Mouse (Mus musculus) left cerebral cortex, adult 11 months (tissue): ENCODE measurements around the gene Spdl1.
"Not testable (repeated sequence)": the region's sequence is repeated elsewhere in the genome, so short reads cannot be mapped to it uniquely, and the experiment has no call there.

Experiments used
- DNase-seq: peaks from one replicate; pipeline ENCODE4 v3.0.0; 2022; ENCODE audit warnings: low spot score

The Spdl1 gene

DNA sequence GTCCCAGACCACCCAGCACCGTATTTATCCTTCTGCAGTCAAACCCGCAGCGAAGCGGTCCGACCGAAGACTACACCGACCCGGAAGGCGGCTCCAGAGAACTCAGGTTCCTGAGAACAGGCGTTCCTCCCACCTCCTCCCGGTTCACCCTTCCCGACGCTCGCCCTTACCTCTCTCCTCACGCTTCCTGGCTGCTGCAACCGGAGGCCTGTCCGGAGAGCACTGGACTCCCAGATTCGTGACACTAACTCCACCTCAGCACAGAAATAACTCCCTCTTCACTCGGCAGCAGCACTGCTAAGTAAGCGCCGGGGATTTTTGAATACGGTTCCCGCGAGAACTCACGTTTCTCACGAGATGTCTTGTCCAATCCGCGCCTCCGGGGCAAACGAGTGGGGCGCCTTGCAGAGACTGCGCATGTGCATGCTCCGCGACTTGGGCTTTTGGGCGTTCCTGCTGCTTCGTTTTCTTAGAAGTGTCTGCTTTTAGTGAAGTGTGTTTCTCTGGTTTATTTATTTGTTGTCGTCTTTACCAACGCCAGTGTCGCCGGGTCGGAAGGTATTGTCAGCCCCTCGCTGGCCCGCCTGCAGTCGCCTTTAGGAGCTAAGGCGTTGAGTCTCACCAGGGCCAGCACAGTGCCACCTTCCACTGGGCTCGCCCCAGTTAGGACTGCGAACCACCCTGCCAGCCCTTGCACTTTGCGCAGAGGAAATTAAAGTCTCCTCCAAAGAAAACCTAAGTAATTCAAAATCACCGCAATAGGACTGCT is at the start of gene Spdl1:
Spdl1 (minus strand) TSS at position 324 of the 769 bp plus-strand sequence.
- DNase-seq: peak; percentile 87

- DNase-seq: no peak
These were observed 48.1 kb upstream of the Spdl1 start for GRCm38 (mm10) chr11:34881528-34881927.

DNA sequence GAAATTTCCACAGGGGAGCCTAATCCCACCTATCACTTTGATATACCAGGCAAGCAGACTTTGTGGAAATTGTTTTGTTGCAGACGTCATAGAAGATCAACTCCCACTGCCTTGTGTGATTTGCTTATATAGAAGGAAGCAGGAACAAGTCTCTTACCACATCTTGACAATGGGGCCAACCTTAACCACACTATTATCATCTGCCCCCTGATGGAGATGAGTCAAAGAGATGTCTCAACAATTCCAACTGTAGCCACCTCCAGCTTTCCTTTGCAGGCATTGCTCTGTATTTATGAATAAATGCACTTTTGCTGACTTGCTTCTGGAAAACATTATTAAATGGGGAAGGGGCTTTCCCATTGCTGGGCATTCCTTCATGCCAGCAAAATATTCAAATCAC is 46.2 kb upstream of the Spdl1 start:
- no peak for DNase-seq

DNA sequence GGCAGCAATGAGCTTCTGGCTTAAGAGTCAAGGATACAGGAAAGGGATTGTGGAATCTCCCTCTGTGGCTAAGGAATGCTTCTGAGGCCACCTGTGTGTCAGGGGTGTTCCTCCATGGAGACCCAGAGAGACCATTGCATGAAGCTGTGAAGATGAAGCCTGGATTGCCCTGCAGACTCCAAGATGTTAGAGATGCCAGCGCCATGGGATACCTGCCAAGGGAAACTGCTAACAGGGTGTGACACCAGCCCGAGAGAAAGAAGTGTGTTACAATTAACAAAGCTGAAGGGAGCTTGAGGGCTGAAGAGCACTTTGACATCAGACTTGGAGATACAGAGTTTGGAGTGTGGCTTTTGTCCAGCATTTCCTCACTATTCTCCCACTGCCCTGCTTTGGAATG is 40.4 kb upstream of the Spdl1 start:
- no peak for DNase-seq

DNA sequence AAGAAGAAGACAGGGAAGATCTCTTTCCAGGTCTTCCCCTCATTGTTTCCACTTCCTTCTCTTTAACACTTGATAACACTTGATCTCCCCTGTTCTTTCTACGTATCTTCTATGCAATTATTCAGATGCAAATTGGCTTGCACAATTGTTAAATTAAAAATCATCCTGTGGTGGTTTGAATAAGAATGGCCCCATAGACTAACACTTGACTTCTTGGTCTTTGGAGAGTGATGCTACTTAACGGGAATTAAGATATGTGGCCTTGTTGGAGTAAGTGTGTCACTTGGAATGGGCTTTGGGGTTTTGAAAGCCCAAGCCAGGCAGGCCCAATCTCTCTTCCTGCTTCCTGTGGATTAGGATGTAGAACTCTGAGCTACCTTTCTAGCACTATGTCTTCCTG is 39.0 kb upstream of the Spdl1 start:
- no peak for DNase-seq

DNA sequence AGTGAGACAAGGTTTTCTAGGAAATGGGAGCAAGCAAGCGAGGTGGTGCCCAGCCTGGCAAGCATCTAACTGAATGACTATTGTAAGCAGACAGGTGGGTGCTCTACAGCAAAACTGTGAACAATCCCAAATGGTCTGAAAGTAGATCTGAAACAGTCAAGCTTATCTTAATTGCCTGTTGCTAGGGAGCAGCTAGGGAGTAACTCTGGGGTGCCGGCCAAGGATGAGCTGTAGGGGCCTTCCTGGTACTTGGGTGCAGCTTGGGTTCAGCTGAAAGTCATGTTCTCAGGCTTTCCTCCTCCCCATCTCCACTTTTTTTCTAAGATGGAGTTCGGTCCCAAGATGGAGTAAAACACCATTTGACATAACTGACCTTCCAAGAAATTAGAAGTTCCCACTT is 38.5 kb upstream of the Spdl1 start:
- DNase-seq: no peak

GRCm38 (mm10) chr11:34871456-34871855 is 38.0 kb upstream of the Spdl1 start:
- DNase-seq: no peak

GRCm38 (mm10) chr11:34868626-34869025 is 35.2 kb upstream of the Spdl1 start:
- no peak for DNase-seq

GRCm38 (mm10) chr11:34865741-34866270 is 32.4 kb upstream of the Spdl1 start:
- DNase-seq: no peak

DNA sequence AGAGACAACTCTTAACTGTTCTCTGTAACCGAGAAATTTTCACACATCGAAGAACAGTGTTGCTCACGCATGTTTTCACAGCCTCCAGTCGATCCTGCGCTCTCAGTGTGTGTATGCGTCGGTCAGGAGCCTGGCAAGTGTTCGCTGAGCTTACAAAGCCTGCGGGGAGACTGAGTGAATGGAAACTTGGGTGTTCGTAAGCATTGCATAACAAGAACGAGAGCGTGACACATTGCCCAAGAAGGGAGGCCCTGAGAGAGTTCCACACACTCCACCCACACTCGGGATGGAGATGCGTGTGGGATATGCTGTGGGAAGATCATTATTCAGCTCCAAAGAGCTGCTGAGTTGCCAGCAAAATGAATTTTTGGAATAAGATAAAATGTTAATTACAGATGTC is 31.7 kb upstream of the Spdl1 start:
- DNase-seq: peak; percentile 58

DNA sequence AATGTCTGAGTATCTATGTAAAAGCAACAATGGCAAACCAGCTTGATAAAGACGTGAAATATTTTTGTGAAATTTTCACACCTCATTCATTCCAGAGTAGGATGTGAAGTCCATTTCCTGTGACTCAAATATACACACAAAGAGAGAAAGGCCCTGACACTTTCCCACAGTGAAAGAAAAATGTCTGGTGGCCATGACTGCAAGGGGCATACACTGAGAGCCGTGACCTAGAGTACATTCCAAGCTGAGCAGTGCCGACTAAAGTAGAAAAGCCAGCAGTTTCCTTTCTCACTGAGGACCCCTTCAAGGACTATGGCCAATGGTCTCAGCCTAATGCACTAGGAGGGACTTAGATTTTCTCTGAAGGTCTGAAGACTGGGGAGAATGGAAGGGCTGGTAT is 23.2 kb upstream of the Spdl1 start:
- DNase-seq: no peak

DNA sequence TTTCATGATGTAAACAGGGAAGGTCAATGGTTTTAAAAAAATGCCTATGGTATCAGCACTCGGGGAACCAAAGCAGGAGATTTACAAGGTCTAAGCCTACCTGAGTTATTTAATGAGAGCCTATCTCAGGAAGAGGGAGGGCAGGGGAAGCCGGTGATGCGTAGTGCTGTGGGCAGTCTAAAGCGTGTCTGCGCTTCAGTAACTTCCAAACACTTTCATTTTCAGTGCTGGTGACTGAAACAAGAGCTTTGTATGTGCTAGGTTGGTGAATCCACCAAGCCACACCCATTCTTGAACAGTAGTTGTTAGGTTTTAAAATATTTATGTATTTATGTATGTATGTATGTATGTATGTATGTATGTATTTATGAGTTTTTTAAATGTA is 12.8 kb upstream of the Spdl1 start:
- no peak for DNase-seq

DNA sequence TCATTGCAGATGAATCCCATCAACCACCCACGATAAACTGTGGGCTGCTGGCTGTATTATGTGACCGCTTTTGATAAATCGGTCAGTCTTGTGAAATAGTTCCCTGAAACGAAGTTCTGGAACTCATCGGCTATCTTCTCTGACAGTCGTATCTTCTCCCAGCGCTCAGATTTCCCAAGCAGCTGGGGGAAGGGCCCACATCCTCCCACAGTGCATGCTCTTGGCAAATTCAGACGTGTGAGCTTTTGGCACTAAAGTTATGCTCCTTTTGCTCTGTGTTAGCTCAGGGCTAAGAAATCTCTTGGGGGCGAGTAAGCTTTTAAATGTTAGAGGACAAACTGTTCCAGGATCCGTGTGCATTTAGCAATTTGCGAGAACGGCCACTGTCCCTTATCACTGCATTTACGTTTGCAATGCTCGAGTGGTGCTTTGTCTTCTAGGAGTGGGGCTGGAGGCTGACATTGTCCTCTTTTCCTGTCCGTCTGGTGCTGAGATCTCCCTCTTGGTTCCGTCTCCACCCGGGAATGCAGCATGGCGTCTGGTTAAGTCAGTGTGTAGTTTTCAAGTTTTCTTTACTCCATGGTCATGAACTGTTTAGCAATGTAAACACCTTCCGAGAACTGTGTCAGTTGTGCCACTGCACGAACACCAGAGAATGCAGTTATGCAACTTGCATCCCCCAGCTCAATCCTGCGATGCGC is 12.3 kb upstream of the Spdl1 start:
- no peak for DNase-seq

DNA sequence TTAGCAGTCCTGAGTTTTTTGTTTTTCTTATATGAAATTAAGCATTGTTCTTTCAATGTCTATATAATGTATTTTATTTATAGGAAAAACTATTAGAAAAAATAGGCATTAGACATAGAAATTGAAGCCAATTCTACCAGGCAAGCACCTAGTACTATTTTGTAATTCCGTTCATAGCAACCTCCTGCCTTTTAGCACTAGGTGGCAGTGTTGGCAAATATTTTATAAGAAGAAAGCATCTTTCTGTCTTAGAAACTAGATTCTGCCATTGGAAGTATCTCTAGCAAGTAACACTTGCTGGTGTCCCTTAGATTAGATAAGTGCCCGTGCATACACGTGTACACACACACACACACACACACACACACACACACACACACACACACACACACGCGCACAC is 10.1 kb upstream of the Spdl1 start:
- DNase-seq: peak; percentile 21

GRCm38 (mm10) chr11:34840283-34840682 is 6.8 kb upstream of the Spdl1 start:
- no peak for DNase-seq

- DNase-seq: no peak
These were observed 5.6 kb upstream of the Spdl1 start for GRCm38 (mm10) chr11:34839051-34839450.

- DNase-seq: no peak
These were observed 2.8 kb upstream of the Spdl1 start for GRCm38 (mm10) chr11:34836272-34836671.

GRCm38 (mm10) chr11:34832678-34833077 is 763 bp downstream of the Spdl1 start:
- no peak for DNase-seq

GRCm38 (mm10) chr11:34827803-34828202 is 5.6 kb downstream of the Spdl1 start:
- no peak for DNase-seq

DNA sequence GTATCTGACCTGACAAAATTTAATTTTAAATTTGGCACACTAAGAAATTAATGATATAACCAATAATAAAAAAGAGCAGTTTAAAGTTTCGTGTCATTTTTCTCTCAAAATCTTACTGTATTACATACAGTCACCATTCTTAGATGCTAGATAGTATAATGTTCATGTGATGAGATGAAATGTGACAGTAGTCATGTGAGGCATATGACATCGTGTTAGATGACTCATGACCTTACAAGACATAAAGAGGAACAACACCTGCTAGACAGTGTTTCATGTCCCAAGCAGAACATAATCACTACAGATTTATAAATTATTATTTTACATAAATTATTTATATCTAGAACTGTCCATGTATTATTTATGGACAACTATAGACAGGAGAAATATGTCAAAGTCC is 6.5 kb downstream of the Spdl1 start:
- no peak for DNase-seq

DNA sequence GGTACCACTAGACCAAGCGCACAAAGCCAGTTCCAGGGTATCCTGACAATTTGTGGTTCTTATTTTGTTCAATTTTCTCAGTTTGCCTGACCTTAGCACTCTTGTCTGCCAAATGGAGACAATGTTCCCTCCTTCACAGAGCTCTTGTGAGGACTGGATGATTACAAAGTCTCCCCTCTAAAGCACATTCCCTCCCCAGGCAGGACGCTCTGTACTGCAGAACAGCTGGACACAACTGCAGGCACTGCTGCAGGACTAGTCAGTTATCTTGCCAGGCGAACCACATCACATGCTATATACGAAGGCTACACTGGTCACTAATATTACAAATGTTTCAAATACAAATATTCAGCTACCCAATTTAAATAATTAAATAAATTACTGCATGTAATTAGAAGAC is 8.7 kb downstream of the Spdl1 start:
- no peak for DNase-seq

DNA sequence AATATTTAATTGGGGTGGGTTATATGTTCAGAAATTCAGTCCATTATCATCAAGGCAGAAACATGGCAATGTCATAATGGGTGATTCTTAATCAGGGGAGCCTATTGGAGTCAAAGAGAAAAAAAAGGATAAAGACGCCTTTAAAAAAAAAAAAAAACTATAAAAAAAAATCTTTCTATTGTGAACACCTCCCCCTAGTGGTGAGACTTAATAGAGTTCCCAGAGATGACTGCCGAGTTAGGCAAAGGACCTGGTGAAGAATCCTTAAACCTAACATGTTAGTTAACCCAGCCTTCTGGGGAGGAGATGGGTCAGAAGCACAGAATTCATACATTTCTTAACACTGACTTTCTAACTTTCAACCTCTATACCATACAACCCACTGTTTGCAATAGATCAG is 18.7 kb downstream of the Spdl1 start:
- DNase-seq: no peak

DNA sequence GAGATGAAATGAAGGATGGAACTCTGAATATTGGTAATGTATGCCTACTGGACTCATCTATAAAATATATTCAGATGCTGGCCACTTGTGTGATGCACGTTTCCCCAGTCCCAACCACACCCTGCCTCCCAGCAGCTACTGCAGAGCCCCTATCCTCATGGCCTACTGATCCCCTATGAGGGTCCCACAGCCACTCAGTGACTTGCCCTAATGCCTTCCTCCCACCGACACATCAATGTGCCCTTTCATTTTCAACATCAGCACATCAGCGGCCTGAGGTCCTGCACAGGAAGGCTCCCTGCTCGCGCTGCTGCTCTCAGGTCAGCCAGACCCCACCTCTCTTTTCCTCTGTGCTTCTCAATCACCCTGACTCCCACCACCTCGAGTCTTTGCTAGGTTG is 19.1 kb downstream of the Spdl1 start:
- no peak for DNase-seq

DNA sequence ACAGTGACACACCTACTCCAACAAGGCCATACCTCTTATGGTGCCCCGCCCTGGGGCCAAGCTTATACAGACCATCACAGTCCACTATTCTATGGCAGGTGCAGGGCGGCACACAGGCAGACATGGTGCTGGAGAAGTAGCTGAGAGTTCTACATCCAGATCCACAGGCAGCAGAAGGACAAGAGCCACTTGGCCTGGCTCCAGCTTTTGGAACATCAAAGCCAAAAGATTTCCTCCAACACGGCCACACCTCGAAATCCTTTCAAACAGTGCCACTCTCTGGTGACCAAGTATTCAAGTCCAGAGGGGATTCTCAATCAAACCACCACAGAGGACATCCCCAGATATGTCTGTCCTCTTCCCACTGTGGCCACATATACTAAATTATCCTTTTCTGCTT is 28.4 kb downstream of the Spdl1 start:
- DNase-seq: not testable (repeated sequence)
